Mouse (Mus musculus) intestine, embryonic 14.5 days (tissue): ENCODE measurements at regions not wholly inside any gene's neighbourhood (a gene's known extent, or its start where the extent isn't known, plus 50 kb on each side); places are given as distances from the start of the nearest gene placed in this dataset.

Source experiments
- ATAC-seq: fragments of 200-750 bp; cut with Nextera tagmentation; replicated peaks from 2 replicates; pipeline ENCODE4 v1.8.0; 2017; ENCODE audit warnings: low read depth, moderate number of reproducible peaks, moderate TSS enrichment, moderate library complexity; ENCODE audit not compliant: low FRiP score, low TSS enrichment
- DNase-seq: peaks from one replicate; pipeline ENCODE4 v3.0.0-alpha.2; 2018; ENCODE audit warnings: low spot score
- H3K27ac ChIP-seq: fragments of 300-500 bp; sonication (generic); 2 replicates; pipeline ENCODE4 v1.5.1; 2014; ENCODE audit warnings: low read depth, mild to moderate bottlenecking, control low read depth
- H3K27me3 ChIP-seq: fragments of 300-500 bp; sonication (generic); replicated peaks from 2 replicates; pipeline ENCODE4 v1.6.1; 2014; ENCODE audit warnings: low read length, control low read depth; ENCODE audit not compliant: control insufficient read depth, insufficient read depth
- H3K36me3 ChIP-seq: fragments of 300-500 bp; sonication (generic); 2 replicates; pipeline ENCODE4 v1.6.1; 2014; ENCODE audit warnings: low read length, control low read depth; ENCODE audit not compliant: control insufficient read depth, insufficient read depth
- H3K4me1 ChIP-seq: fragments of 300-500 bp; sonication (generic); replicated peaks from 2 replicates; pipeline ENCODE4 v1.6.1; 2014; ENCODE audit warnings: low read length, control low read depth, mixed read lengths; ENCODE audit not compliant: control insufficient read depth, insufficient read depth
- H3K4me2 ChIP-seq: fragments of 300-500 bp; sonication (generic); 2 replicates; pipeline ENCODE4 v1.6.1; 2014; ENCODE audit warnings: low read length
- H3K4me3 ChIP-seq: fragments of 300-500 bp; sonication (generic); 2 replicates; pipeline ENCODE4 v1.5.1; 2014; ENCODE audit warnings: low read depth, low read length, control low read depth, mixed read lengths
- H3K9ac ChIP-seq: fragments of 300-500 bp; sonication (generic); 2 replicates; pipeline ENCODE4 v1.6.1; 2014; ENCODE audit warnings: mild to moderate bottlenecking, low read length
- H3K9me3 ChIP-seq: fragments of 300-500 bp; sonication (generic); 2 replicates; pipeline ENCODE4 v1.6.1; 2016; ENCODE audit warnings: low read length, control low read depth; ENCODE audit not compliant: control insufficient read depth
- WGBS: fragments of 180-500 bp; shearing (Covaris S2); extraction: QIAGEN DNeasy Blood & Tissue Kit; methylation state at CpG from one replicate; pipeline ENCODE4 v1.1.7; 2014; 5-methylcytosine and 5-hydroxymethylcytosine counted together

GRCm38 (mm10) chr9:84278731-84279130, 353.8 kb downstream of the Bckdhb start:
- DNase-seq (no peak), ATAC-seq (no peak)
- H3K36me3 ChIP-seq: no peaks in the 10 kb centered on the region
- H3K27ac ChIP-seq: no peak overlapping the region
- no peak overlapping the region for H3K9ac ChIP-seq
- 40% methylated on average over 1 of the region's 1 CpGs for WGBS
- H3K27me3 ChIP-seq: no peaks in the 10 kb centered on the region
- H3K4me1 ChIP-seq: no peaks in the 10 kb centered on the region
- H3K4me3 ChIP-seq: no peak overlapping the region
- no peak overlapping the region for H3K4me2 ChIP-seq
- H3K9me3 ChIP-seq: peaks cover 4% of the 10 kb centered on the region; the same call in 1 of the 2 replicates

- 95% methylated on average over 4 of the region's 4 CpGs for WGBS
Observed at GRCm38 (mm10) chr9:84280898-84281297, 356.0 kb downstream of the Bckdhb start.

GRCm38 (mm10) chr9:84281610-84282009, 356.7 kb downstream of the Bckdhb start:
- ATAC-seq (no peak), DNase-seq (no peak)
- Histone ChIP-seq H3K4me2 (no peak overlapping the region), H3K4me3 (no peak overlapping the region), H3K4me1 (no peaks in the 10 kb centered on the region), H3K36me3 (no peaks in the 10 kb centered on the region), H3K27me3 (no peaks in the 10 kb centered on the region), H3K9me3 (peaks cover 4% of the 10 kb centered on the region; the same call in 1 of the 2 replicates), H3K9ac (no peak overlapping the region), H3K27ac (no peak overlapping the region)
- WGBS: 46% methylated on average over 3 of the region's 3 CpGs

More at GRCm38 (mm10) chr9:84280898-84281297, 356.0 kb downstream of the Bckdhb start:
- no peak overlapping the region for H3K4me2 ChIP-seq
- H3K4me1 ChIP-seq: no peaks in the 10 kb centered on the region
- no peak overlapping the region for H3K4me3 ChIP-seq
- no peak overlapping the region for H3K27ac ChIP-seq
- DNase-seq: no peak
- H3K9me3 ChIP-seq: peaks cover 4% of the 10 kb centered on the region; the same call in 1 of the 2 replicates
- H3K9ac ChIP-seq: no peak overlapping the region
- H3K27me3 ChIP-seq: no peaks in the 10 kb centered on the region
- ATAC-seq: no peak
- H3K36me3 ChIP-seq: no peaks in the 10 kb centered on the region

- no peaks in the 10 kb centered on the region for H3K4me1 ChIP-seq
- ATAC-seq: no peak
- DNase-seq: no peak
- no peak overlapping the region for H3K4me3 ChIP-seq
- no peaks in the 10 kb centered on the region for H3K36me3 ChIP-seq
- no peak overlapping the region for H3K4me2 ChIP-seq
- H3K27ac ChIP-seq: no peak overlapping the region
- WGBS: 83% methylated on average over 4 of the region's 6 CpGs
- no peak overlapping the region for H3K9ac ChIP-seq
- H3K9me3 ChIP-seq: peaks cover 4% of the 10 kb centered on the region; the same call in 1 of the 2 replicates
- no peaks in the 10 kb centered on the region for H3K27me3 ChIP-seq
Observed at GRCm38 (mm10) chr9:84283296-84283695, 358.4 kb downstream of the Bckdhb start.

- no peaks in the 10 kb centered on the region for H3K36me3 ChIP-seq
- H3K9me3 ChIP-seq: peaks cover 4% of the 10 kb centered on the region; the same call in 1 of the 2 replicates
- DNase-seq: no peak
- no peak overlapping the region for H3K4me3 ChIP-seq
- WGBS: 36% methylated on average over 4 of the region's 4 CpGs
- H3K9ac ChIP-seq: no peak overlapping the region
- H3K27ac ChIP-seq: no peak overlapping the region
- ATAC-seq: no peak
- H3K4me1 ChIP-seq: no peaks in the 10 kb centered on the region
- no peaks in the 10 kb centered on the region for H3K27me3 ChIP-seq
- H3K4me2 ChIP-seq: no peak overlapping the region
Observed at GRCm38 (mm10) chr9:84285604-84286003, 360.7 kb downstream of the Bckdhb start.

GRCm38 (mm10) chr9:84295891-84296290, 370.9 kb downstream of the Bckdhb start:
- ATAC-seq (no peak), DNase-seq (no peak)
- no peak overlapping the region for H3K4me2 ChIP-seq
- H3K4me3 ChIP-seq: no peak overlapping the region
- H3K27ac ChIP-seq: no peak overlapping the region
- H3K9me3 ChIP-seq: no peaks in the 10 kb centered on the region
- no peaks in the 10 kb centered on the region for H3K4me1 ChIP-seq
- no peaks in the 10 kb centered on the region for H3K27me3 ChIP-seq
- no peak overlapping the region for H3K9ac ChIP-seq
- H3K36me3 ChIP-seq: no peaks in the 10 kb centered on the region
- WGBS: 59% methylated on average over 1 of the region's 1 CpGs

GRCm38 (mm10) chr9:84296456-84296855, 371.5 kb downstream of the Bckdhb start:
- Histone ChIP-seq H3K4me2 (no peak overlapping the region), H3K36me3 (no peaks in the 10 kb centered on the region), H3K9ac (no peak overlapping the region), H3K4me1 (no peaks in the 10 kb centered on the region), H3K9me3 (no peaks in the 10 kb centered on the region), H3K27me3 (no peaks in the 10 kb centered on the region), H3K4me3 (no peak overlapping the region), H3K27ac (no peak overlapping the region)
- DNase-seq (no peak), ATAC-seq (no peak)
- WGBS: 88% methylated on average over 3 of the region's 3 CpGs

GRCm38 (mm10) chr9:84304398-84304797, 379.5 kb downstream of the Bckdhb start:
- H3K27me3 ChIP-seq: no peaks in the 10 kb centered on the region
- no peak overlapping the region for H3K9ac ChIP-seq

GRCm38 (mm10) chr9:84318811-84319210, 393.9 kb downstream of the Bckdhb start:
- Histone ChIP-seq H3K4me1 (no peaks in the 10 kb centered on the region), H3K4me2 (no peak overlapping the region), H3K36me3 (no peaks in the 10 kb centered on the region), H3K9ac (no peak overlapping the region), H3K9me3 (no peaks in the 10 kb centered on the region), H3K27me3 (no peaks in the 10 kb centered on the region), H3K27ac (no peak overlapping the region), H3K4me3 (no peak overlapping the region)
- DNase-seq (no peak), ATAC-seq (no peak)
- WGBS: 84% methylated on average over 2 of the region's 2 CpGs

More at GRCm38 (mm10) chr9:84304398-84304797, 379.5 kb downstream of the Bckdhb start:
- no peaks in the 10 kb centered on the region for H3K36me3 ChIP-seq
- H3K4me2 ChIP-seq: no peak overlapping the region
- no peak overlapping the region for H3K4me3 ChIP-seq
- no peaks in the 10 kb centered on the region for H3K9me3 ChIP-seq
- no peak for DNase-seq
- no peak for ATAC-seq
- no peak overlapping the region for H3K27ac ChIP-seq
- no peaks in the 10 kb centered on the region for H3K4me1 ChIP-seq
- 89% methylated on average over 2 of the region's 2 CpGs for WGBS
